Mouse (Mus musculus): Measurements from ENCODE around the gene Hddc3. TPM values are rescaled to one million over a fixed set of nuclear protein-coding genes. Genes with fewer than 3 reads are reported as not detected.

Gene Hddc3
- total and polyA plus RNA-seq, 3 experiments = 47.1 to 58.1 TPM; not detected in 1

DNA sequence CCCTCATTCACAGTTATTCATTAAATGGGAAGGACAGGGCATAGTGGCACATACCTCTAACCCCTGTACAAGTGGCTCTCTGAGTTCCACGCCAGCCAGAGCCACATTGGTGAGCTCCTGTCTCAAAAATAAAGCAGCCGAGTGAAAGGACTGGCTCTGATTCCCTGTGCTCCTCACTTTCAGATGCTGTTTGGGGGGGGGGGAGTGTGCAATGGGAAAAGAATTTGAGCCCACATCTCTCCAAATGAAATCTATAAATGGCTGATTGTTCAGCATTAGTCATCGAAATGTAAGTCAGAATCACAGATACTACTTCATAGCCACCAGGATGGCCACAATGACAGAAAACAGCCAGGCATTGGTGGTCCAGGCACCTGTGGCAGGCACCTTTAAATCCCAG is 45.9 kb upstream of the Hddc3 start:
- Histone ChIP-seq H3K79me2 (ENCODE audit: control insufficient read depth, insufficient read depth, low read length, poor library complexity) (peaks cover 54% of the 10 kb centered on the region), H3K36me3 (ENCODE audit: control insufficient read depth in 1 of 2, insufficient read depth in 2 of 2, low read length in 2 of 2) (peaks cover 14 to 19% of the 10 kb centered on the region in 2 experiments), H3K9ac (ENCODE audit: control insufficient read depth, low read depth, low read length, poor library complexity, severe bottlenecking) (no peak overlapping the region), H3K4me1 (ENCODE audit: control insufficient read depth in 1 of 2, insufficient read depth in 2 of 2, low read length in 2 of 2) (peaks cover 3 to 7% of the 10 kb centered on the region in 2 experiments; a peak in 3 of 4 replicates), H3K9me3 (replicated peaks; ENCODE audit: insufficient read depth, low read length) (no peaks in the 10 kb centered on the region), H3K27ac (ENCODE audit: control insufficient read depth, low read depth, low read length) (no peak overlapping the region), H3K4me3 (ENCODE audit: control insufficient read depth in 1 of 2, insufficient read depth in 1 of 2, low read depth in 2 of 2, low read length in 2 of 2) (no peak overlapping the region), H3K27me3 (ENCODE audit: control insufficient read depth in 1 of 2, insufficient read depth in 2 of 2, low read length in 2 of 2) (no peaks in the 10 kb centered on the region)
- DNase-seq (ENCODE audit: low read depth, low spot score) = no peak
- TF ChIP-seq SIN3A (IDR thresholded peaks at IDR 0.05; ENCODE audit: low read length) (no peak), NRF1 (IDR thresholded peaks at IDR 0.05; ENCODE audit: insufficient read depth, low read depth, low read length, poor library complexity, severe bottlenecking) (no peak), USF1 (IDR thresholded peaks at IDR 0.05; ENCODE audit: low read depth, low read length) (no peak)

DNA sequence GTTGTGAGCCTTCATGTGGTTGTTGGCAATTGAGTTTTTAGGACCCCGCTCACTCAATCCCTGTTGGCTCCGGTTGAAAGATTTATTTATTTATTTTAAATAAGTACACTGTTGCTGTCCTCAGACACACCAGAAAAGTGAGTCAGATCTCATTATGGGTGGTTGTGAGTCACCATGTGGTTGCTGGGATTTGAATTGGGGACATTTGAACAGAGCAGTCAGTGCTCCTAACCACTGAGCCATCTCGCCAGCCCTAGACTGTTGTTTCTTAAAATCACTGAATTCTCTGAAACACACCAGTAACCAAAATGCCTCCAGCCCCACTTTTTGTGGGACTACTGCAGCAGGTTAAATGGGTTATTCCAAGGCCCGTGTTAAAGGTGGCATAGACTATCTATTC is 44.1 kb upstream of the Hddc3 start:
- no peak overlapping the region for H3K4me3 ChIP-seq (ENCODE audit: control insufficient read depth in 1 of 2, insufficient read depth in 1 of 2, low read depth in 2 of 2, low read length in 2 of 2)
- H3K27ac ChIP-seq (ENCODE audit: control insufficient read depth, low read depth, low read length) = no peak overlapping the region
- H3K27me3 ChIP-seq (ENCODE audit: control insufficient read depth in 1 of 2, insufficient read depth in 2 of 2, low read length in 2 of 2) = no peaks in the 10 kb centered on the region
- TF ChIP-seq USF1 (IDR thresholded peaks at IDR 0.05; ENCODE audit: low read depth, low read length) = no peak
- TF ChIP-seq RCOR1 (IDR thresholded peaks at IDR 0.05; ENCODE audit: low read depth, low read length) = no peak
- TF ChIP-seq KAT2A (conservative IDR thresholded peaks at IDR 0.05; ENCODE audit: low read depth, low read length) = no peak
- peaks cover 54% of the 10 kb centered on the region for H3K79me2 ChIP-seq (ENCODE audit: control insufficient read depth, insufficient read depth, low read length, poor library complexity)
- no peaks in the 10 kb centered on the region for H3K9me3 ChIP-seq (replicated peaks; ENCODE audit: insufficient read depth, low read length)
- H3K4me1 ChIP-seq (ENCODE audit: control insufficient read depth in 1 of 2, insufficient read depth in 2 of 2, low read length in 2 of 2) = peaks cover 1 to 7% of the 10 kb centered on the region in 2 experiments; a peak in 3 of 4 replicates
- no peak overlapping the region for H3K9ac ChIP-seq (ENCODE audit: control insufficient read depth, low read depth, low read length, poor library complexity, severe bottlenecking)
- H3K36me3 ChIP-seq (ENCODE audit: control insufficient read depth in 1 of 2, insufficient read depth in 2 of 2, low read length in 2 of 2) = peaks cover 12 to 28% of the 10 kb centered on the region in 2 experiments
- no peak for DNase-seq (ENCODE audit: low read depth, low spot score)

DNA sequence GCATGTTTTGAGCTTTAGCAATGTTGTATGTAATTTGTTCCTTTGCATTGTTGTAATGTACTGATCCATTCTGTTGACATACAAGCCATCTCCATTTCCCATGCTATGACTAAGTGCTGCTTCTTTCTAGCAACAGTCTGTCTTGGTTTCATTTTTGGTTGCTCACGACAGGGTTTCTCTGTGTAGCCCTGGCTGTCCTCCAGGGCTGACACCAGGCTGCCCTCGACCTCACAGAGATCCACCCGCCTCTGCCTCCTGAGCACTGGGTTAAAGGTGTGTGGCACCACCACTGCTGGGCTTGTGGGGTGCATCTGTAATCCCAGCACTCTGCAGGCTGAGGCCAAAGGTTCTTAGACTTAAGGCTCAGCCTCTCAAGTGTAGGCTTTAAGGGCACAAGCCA is 43.3 kb upstream of the Hddc3 start:
- peaks cover 0 to 7% of the 10 kb centered on the region in 2 experiments; a peak in 2 of 4 replicates for H3K4me1 ChIP-seq (ENCODE audit: control insufficient read depth in 1 of 2, insufficient read depth in 2 of 2, low read length in 2 of 2)
- no peak for TF ChIP-seq SMC3 (IDR thresholded peaks at IDR 0.05; ENCODE audit: low read depth, low read length)
- TF ChIP-seq HCFC1 (IDR thresholded peaks at IDR 0.05; ENCODE audit: low read depth, low read length) = no peak
- no peak for TF ChIP-seq JUND (IDR thresholded peaks at IDR 0.05; ENCODE audit: low read depth, low read length)
- H3K79me2 ChIP-seq (ENCODE audit: control insufficient read depth, insufficient read depth, low read length, poor library complexity) = peaks cover 52% of the 10 kb centered on the region
- no peak overlapping the region for H3K27ac ChIP-seq (ENCODE audit: control insufficient read depth, low read depth, low read length)
- H3K4me3 ChIP-seq (ENCODE audit: control insufficient read depth in 1 of 2, insufficient read depth in 1 of 2, low read depth in 2 of 2, low read length in 2 of 2) = no peak overlapping the region
- H3K27me3 ChIP-seq (ENCODE audit: control insufficient read depth in 1 of 2, insufficient read depth in 2 of 2, low read length in 2 of 2) = no peaks in the 10 kb centered on the region
- H3K9me3 ChIP-seq (replicated peaks; ENCODE audit: insufficient read depth, low read length) = no peaks in the 10 kb centered on the region
- no peak overlapping the region for H3K9ac ChIP-seq (ENCODE audit: control insufficient read depth, low read depth, low read length, poor library complexity, severe bottlenecking)
- DNase-seq (ENCODE audit: low read depth, low spot score) = no peak
- H3K36me3 ChIP-seq (ENCODE audit: control insufficient read depth in 1 of 2, insufficient read depth in 2 of 2, low read length in 2 of 2) = peaks cover 12 to 34% of the 10 kb centered on the region in 2 experiments

DNA sequence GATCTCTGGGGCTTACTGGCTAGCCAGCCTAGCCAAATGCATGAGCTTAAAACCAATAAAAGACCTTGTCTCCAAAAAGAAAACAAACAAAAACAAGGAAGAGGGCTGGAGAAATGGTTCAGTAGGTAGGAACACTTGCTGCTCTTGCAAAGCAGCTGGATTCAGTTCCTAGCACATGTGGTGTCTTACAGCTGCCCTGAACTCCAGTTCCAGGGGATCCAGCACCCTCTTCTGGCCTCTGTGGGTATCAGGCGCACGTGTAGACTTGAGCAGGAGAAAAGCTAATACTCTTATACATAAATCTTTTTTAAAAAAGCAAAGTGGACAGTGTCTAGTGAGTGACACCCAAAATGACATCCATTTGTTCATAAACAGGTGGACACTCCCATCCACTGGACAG is 41.4 kb upstream of the Hddc3 start:
- TF ChIP-seq NRF1 (IDR thresholded peaks at IDR 0.05; ENCODE audit: insufficient read depth, low read depth, low read length, poor library complexity, severe bottlenecking) (no peak), CTCF (IDR thresholded peaks at IDR 0.05 in 2 of 3, conservative IDR thresholded peaks at IDR 0.05 in 1 of 3; ENCODE audit: control insufficient read depth in 1 of 3, insufficient read depth in 1 of 3, low read depth in 2 of 3, low read length in 3 of 3, poor library complexity in 1 of 3, severe bottlenecking in 1 of 3) (peak in 2 of 3 experiments; percentile 37 to 45; a peak in 4 of 6 replicates), MAX (IDR thresholded peaks at IDR 0.05; ENCODE audit: low read length) (no peak), ZC3H11A (IDR thresholded peaks at IDR 0.05; ENCODE audit: low read depth, low read length) (0 out of 2 replicates have a peak, but pooled peaks have one; percentile 6), RAD21 (IDR thresholded peaks at IDR 0.05; ENCODE audit: low read depth, low read length) (peak; percentile 32)
- Histone ChIP-seq H3K79me2 (ENCODE audit: control insufficient read depth, insufficient read depth, low read length, poor library complexity) (peaks cover 34% of the 10 kb centered on the region), H3K27me3 (ENCODE audit: control insufficient read depth in 1 of 2, insufficient read depth in 2 of 2, low read length in 2 of 2) (no peaks in the 10 kb centered on the region), H3K4me1 (ENCODE audit: control insufficient read depth in 1 of 2, insufficient read depth in 2 of 2, low read length in 2 of 2) (peaks cover 0 to 7% of the 10 kb centered on the region in 2 experiments; a peak in 1 of 4 replicates), H3K36me3 (ENCODE audit: control insufficient read depth in 1 of 2, insufficient read depth in 2 of 2, low read length in 2 of 2) (peaks cover 3 to 40% of the 10 kb centered on the region in 2 experiments; a peak in 3 of 4 replicates), H3K4me3 (ENCODE audit: control insufficient read depth in 1 of 2, insufficient read depth in 1 of 2, low read depth in 2 of 2, low read length in 2 of 2) (no peak overlapping the region), H3K27ac (ENCODE audit: control insufficient read depth, low read depth, low read length) (no peak overlapping the region), H3K9ac (ENCODE audit: control insufficient read depth, low read depth, low read length, poor library complexity, severe bottlenecking) (no peak overlapping the region), H3K9me3 (replicated peaks; ENCODE audit: insufficient read depth, low read length) (no peaks in the 10 kb centered on the region)
- peak; percentile 55 for DNase-seq (ENCODE audit: low read depth, low spot score)
